In genomic region chr10:19939282-19939705, GRCm38 (mm10) we compare ENCODE assay signal across 8 mouse cellular contexts. TPM values are rescaled to one million over a fixed set of nuclear protein-coding genes. Genes with fewer than 3 reads are reported as not detected.
A peak's percentile ranks its signal among the peaks of the same experiment; 100 is the strongest.
DNase-seq lines count a peak whose midpoint lies in the region; ATAC-seq and TF ChIP-seq lines count a peak whose summit lies in the region.

No protein-coding gene starts in this region.

- no peaks in the 10 kb centered on the region for H3K9me3 ChIP-seq in forebrain, embryonic 15.5 days
- no peaks in the 10 kb centered on the region for H3K9me3 ChIP-seq in hindbrain, embryonic 16.5 days (ENCODE audit: control insufficient read depth, low read length)

- 57% methylated on average over 8 of the region's 8 CpGs for WGBS in cerebellum, adult 2 months
- WGBS in forebrain, embryonic 15.5 days, result 42% methylated on average over 8 of the region's 8 CpGs
- 54% methylated on average over 8 of the region's 8 CpGs for WGBS in hindbrain, embryonic 16.5 days

- no peak for TF ChIP-seq POLR2A in cerebellum, adult 2 months (IDR thresholded peaks at IDR 0.05; ENCODE audit: borderline replicate concordance, insufficient read depth, low read length)

- no peak for ATAC-seq in forebrain, embryonic 15.5 days (replicated peaks)
- ATAC-seq in hindbrain, embryonic 16.5 days, result no peak

- H3K27ac ChIP-seq in cerebellum, adult 2 months (ENCODE audit: insufficient read depth, low read length), result no peak overlapping the region
- no peak overlapping the region for H3K27ac ChIP-seq in forebrain, embryonic 15.5 days (replicated peaks)
- H3K27ac ChIP-seq in hindbrain, embryonic 16.5 days (ENCODE audit: low read depth, low read length), result no peak overlapping the region

- H3K4me2 ChIP-seq in forebrain, embryonic 15.5 days (replicated peaks), result no peak overlapping the region
- H3K4me2 ChIP-seq in hindbrain, embryonic 16.5 days (ENCODE audit: low read length), result no peak overlapping the region

- no peak for TF ChIP-seq CTCF in cerebellum, adult 2 months (IDR thresholded peaks at IDR 0.05; ENCODE audit: borderline replicate concordance, insufficient read depth, low read depth, low read length)

- H3K36me3 ChIP-seq in forebrain, embryonic 15.5 days, result no peaks in the 10 kb centered on the region
- no peaks in the 10 kb centered on the region for H3K36me3 ChIP-seq in hindbrain, embryonic 16.5 days (ENCODE audit: control insufficient read depth, insufficient read depth, low read length)

- peaks cover 14% of the 10 kb centered on the region for H3K4me1 ChIP-seq in cerebellum, adult 2 months (ENCODE audit: control insufficient read depth, insufficient read depth, low read length)
- peaks cover 8% of the 10 kb centered on the region for H3K4me1 ChIP-seq in forebrain, embryonic 15.5 days
- H3K4me1 ChIP-seq in hindbrain, embryonic 16.5 days (ENCODE audit: control insufficient read depth, insufficient read depth, low read depth, low read length), result peaks cover 4% of the 10 kb centered on the region; the same call in 1 of the 2 replicates

- H3K4me3 ChIP-seq in cerebellum, adult 2 months (replicated peaks; ENCODE audit: insufficient read depth, low read depth, low read length), result no peak overlapping the region
- H3K4me3 ChIP-seq in forebrain, embryonic 15.5 days, result no peak overlapping the region
- no peak overlapping the region for H3K4me3 ChIP-seq in hindbrain, embryonic 16.5 days (ENCODE audit: low read length)

- DNase-seq in testis, postnatal 10 days (ENCODE audit: low spot score), result peak; percentile 22
- DNase-seq in testis, postnatal 14 days (ENCODE audit: low spot score), result no peak
- DNase-seq in kidney, adult 11 months, result peak; percentile 74
- DNase-seq in lung, postnatal 4 days, result peak; percentile 54 to 57
- DNase-seq in cerebellum, adult 11-12 months, result no peak
- no peak for DNase-seq in cerebellum, adult 2 months

- H3K9ac ChIP-seq in forebrain, embryonic 15.5 days (replicated peaks), result no peak overlapping the region
- no peak overlapping the region for H3K9ac ChIP-seq in hindbrain, embryonic 16.5 days (ENCODE audit: low read depth, low read length)

- H3K27me3 ChIP-seq in cerebellum, adult 2 months (ENCODE audit: control insufficient read depth, insufficient read depth, low read length), result no peaks in the 10 kb centered on the region
- 0 out of 2 replicates have a peak, but pooled peaks cover 5% of the 10 kb centered on the region for H3K27me3 ChIP-seq in forebrain, embryonic 15.5 days
- 0 out of 2 replicates have a peak, but pooled peaks cover 2% of the 10 kb centered on the region for H3K27me3 ChIP-seq in hindbrain, embryonic 16.5 days (replicated peaks; ENCODE audit: control insufficient read depth, insufficient read depth, low read length)

RNA-seq across cellular contexts. Expression of gene Map3k5, which starts 5.0 kb away (rescaled TPM):
- polyA plus RNA-seq in cerebellum, adult 2 months (2012; rRNA removed), result 12.1 and 14.4 TPM in 2 replicates
- 0.75 and 0.88 TPM in 2 replicates for polyA plus RNA-seq in forebrain, embryonic 15.5 days (2015; fragmentation: Nextera tagmentation; extraction: Ambion mirVana)
- polyA plus RNA-seq in hindbrain, embryonic 16.5 days (2015; fragmentation: Nextera tagmentation; extraction: Ambion mirVana), result 1.0 and 1.2 TPM in 2 replicates

RNA-seq across cellular contexts. Expression of gene Pex7, which starts 31.8 kb away (rescaled TPM):
- polyA plus RNA-seq in cerebellum, adult 2 months (2012; rRNA removed), result 38.8 and 39.8 TPM in 2 replicates
- 26.4 and 27.7 TPM in 2 replicates for polyA plus RNA-seq in forebrain, embryonic 15.5 days (2015; fragmentation: Nextera tagmentation; extraction: Ambion mirVana)
- 34.4 and 35.9 TPM in 2 replicates for polyA plus RNA-seq in hindbrain, embryonic 16.5 days (2015; fragmentation: Nextera tagmentation; extraction: Ambion mirVana)

Comparison
In these comparisons a context has a peak if more than half of its experiments do, and no peak if none do; other contexts are left out.
1. DNase-seq: peak in testis, postnatal 10 days (single experiment), kidney, adult 11 months (single experiment) and lung, postnatal 4 days (2 of 2); none in testis, postnatal 14 days (single experiment), cerebellum, adult 11-12 months (single experiment) and cerebellum, adult 2 months (0 of 2).